Mouse (Mus musculus): Measurements from ENCODE around the gene Hnrnpc.
"Not testable (repeated sequence)": the region's sequence is repeated elsewhere in the genome, so short reads cannot be mapped to it uniquely, and the experiment has no call there.

GRCm38 (mm10) chr14:52098387-52098786 lies 5.4 kb downstream of the Hnrnpc start:
- not testable (repeated sequence) for TF ChIP-seq CTCF (IDR thresholded peaks at IDR 0.05; ENCODE audit: insufficient read depth, low read length); POLR2A (IDR thresholded peaks at IDR 0.05; ENCODE audit: borderline replicate concordance, extremely low read depth, low read depth, low read length)

All from lung, adult 2 months (tissue).